Mouse (Mus musculus) megakaryocyte, embryonic 14.5 days (primary cell): Measurements from ENCODE around the gene Arid4b. TPM values are rescaled to one million over a fixed set of nuclear protein-coding genes. Genes with fewer than 3 reads are reported as not detected.

Source experiments
- H3K27me3 ChIP-seq: replicated peaks from 2 replicates; pipeline ENCODE3; 2012; ENCODE audit warnings: inconsistent platforms
- H3K36me3 ChIP-seq: replicated peaks from 2 replicates; pipeline ENCODE3; 2012; ENCODE audit warnings: low read length, inconsistent platforms, mixed read lengths
- H3K4me1 ChIP-seq: 2 replicates; pipeline ENCODE4 v1.6.1; 2012; ENCODE audit warnings: inconsistent platforms
- H3K4me3 ChIP-seq: replicated peaks from 2 replicates; pipeline ENCODE3; 2012; ENCODE audit warnings: moderate library complexity, mild to moderate bottlenecking, inconsistent platforms
- H3K9me3 ChIP-seq: 2 replicates; pipeline ENCODE4 v1.6.1; 2012; ENCODE audit warnings: inconsistent platforms
- FLI1 ChIP-seq: IDR thresholded peaks from 2 replicates; pipeline ENCODE4 v1.6.1; 2012; ENCODE audit warnings: low read length, inconsistent platforms, mixed read lengths
- GATA1 ChIP-seq: IDR thresholded peaks from 3 replicates; pipeline ENCODE4 v1.6.1; 2012; ENCODE audit warnings: mixed read lengths, low read length, inconsistent platforms, borderline replicate concordance
- polyA plus RNA-seq: library from polyadenylated mRNA; stranded (reverse); fragments of >175 nt; gene quantifications from 2 replicates; pipeline ENCODE4 v1.2.3, GENCODE M21; 2012; ENCODE audit warnings: low replicate concordance; ENCODE audit not compliant: insufficient read depth

Gene Arid4b
- polyA plus RNA-seq, 1 experiment: 3.9 TPM

DNA sequence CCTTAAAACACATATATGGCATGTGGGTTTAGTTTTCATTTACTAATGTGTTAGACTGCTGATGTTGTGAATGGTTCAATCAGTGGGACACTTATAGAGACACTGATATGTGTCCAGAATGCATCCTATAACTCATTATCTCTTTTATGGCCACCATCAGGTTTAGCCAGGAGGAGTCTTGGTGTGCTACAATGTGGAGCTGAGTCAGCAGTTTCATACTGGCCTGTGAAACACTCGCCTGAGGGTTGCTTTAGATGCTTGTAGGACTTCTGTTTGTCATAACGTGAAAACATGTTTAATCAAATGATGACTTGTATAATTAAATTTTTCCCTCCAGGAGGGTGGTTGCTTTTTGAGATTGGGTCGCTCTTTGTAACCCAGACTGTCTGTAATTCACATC, 116.6 kb downstream of the Arid4b start:
- Histone ChIP-seq H3K9me3 (no peaks in the 10 kb centered on the region), H3K27me3 (no peaks in the 10 kb centered on the region), H3K4me3 (no peak overlapping the region), H3K4me1 (no peaks in the 10 kb centered on the region; the same call in 1 of the 2 replicates), H3K36me3 (peaks cover 68% of the 10 kb centered on the region)
- no peak for TF ChIP-seq GATA1
- TF ChIP-seq FLI1: no peak

DNA sequence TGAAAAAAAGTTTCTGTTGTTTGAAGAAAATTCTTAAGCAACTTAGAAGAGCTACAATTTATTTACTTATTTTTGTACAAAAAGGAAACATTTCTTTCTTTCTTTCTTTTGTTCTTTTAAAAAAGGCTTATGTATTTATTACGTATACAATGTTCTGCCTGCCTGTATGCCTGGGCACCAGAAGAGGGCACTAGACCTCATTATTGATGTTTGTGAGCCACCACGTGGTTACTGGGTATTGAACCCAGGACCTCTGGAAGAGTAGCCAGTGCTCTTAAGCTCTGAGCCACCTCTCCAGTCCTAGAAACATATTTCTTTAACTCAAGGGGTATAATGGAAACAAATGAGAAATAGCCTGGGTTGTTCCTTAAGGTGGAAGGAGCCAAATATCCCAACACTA, 182.9 kb downstream of the Arid4b start:
- Histone ChIP-seq H3K27me3 (no peaks in the 10 kb centered on the region), H3K9me3 (no peaks in the 10 kb centered on the region), H3K36me3 (no peaks in the 10 kb centered on the region), H3K4me1 (no peaks in the 10 kb centered on the region), H3K4me3 (no peak overlapping the region)
- TF ChIP-seq FLI1 (no peak), GATA1 (no peak)

Other genes starting within 250 kb of the Arid4b start
- 7.6 and 47.3 TPM in 2 replicates for gene B3galnt2, start 108.8 kb upstream of the Arid4b start, polyA plus RNA-seq
- 1.3 TPM in 1 of 2 replicates, not detected in the other for gene Tbce, start 23.6 kb upstream of the Arid4b start, polyA plus RNA-seq
- 2.2 TPM in 1 of 2 replicates, not detected in the other for gene Ggps1, start 256 bp downstream of the Arid4b start, polyA plus RNA-seq